Mouse (Mus musculus) ovary, postnatal 36 days (tissue): ENCODE data around the gene Rab31.

Experiments used
- DNase-seq: peaks from one replicate; pipeline ENCODE4 v3.0.0; 2022; ENCODE audit warnings: low spot score, mixed read lengths

The Rab31 gene

GRCm38 (mm10) chr17:65782551-65783141 is 10.1 kb upstream of the Rab31 start, which contains the start of gene Ppp4r1:
Gene Ppp4r1, plus strand, starts transcription at chr17:65782573.
- peak; percentile 86 for DNase-seq

- DNase-seq, result no peak
These were observed 8.4 kb upstream of the Rab31 start for GRCm38 (mm10) chr17:65780970-65781369.

DNA sequence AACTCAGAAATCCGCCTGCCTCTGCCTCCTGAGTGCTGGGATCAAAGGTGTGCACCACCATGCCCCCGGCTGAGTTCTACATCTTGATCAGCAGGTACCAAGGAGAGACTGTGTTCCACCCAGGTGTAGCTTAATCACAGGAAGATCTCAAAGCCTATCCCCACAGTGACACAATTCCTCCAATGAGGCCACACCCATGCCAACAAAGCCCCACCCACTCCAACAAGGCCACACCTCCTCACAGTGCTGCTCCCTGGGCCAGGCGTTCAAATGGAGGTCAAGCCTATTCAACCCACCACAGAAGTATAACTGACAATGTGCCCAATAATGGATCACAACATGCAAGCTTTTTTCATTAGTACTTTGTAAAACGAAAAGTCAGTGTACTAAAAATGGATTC is 4.9 kb upstream of the Rab31 start:
- DNase-seq, result no peak

- no peak for DNase-seq
These were observed 3.7 kb upstream of the Rab31 start for GRCm38 (mm10) chr17:65776228-65776627.

GRCm38 (mm10) chr17:65774439-65774838 is 1.9 kb upstream of the Rab31 start:
- no peak for DNase-seq

DNA sequence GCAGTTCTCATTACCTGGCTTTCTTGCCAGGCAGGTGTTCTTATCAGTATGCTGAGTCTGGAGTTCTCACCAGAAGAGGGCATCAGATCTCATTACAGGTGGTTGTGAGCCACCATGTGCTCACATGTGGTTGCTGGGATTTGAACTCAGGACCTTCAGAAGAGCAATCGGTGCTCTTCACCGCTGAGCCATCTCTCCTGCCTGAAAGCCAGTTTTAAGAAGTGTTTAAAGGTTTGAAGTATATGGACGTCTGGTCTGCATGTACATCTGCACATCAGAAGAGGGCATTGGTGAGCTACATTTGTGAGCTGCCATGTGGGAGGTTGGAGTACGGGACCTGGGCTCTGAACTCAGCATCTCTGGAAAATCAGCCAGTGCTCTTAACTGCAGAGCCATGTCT is 1.1 kb upstream of the Rab31 start:
- DNase-seq, result no peak

DNA sequence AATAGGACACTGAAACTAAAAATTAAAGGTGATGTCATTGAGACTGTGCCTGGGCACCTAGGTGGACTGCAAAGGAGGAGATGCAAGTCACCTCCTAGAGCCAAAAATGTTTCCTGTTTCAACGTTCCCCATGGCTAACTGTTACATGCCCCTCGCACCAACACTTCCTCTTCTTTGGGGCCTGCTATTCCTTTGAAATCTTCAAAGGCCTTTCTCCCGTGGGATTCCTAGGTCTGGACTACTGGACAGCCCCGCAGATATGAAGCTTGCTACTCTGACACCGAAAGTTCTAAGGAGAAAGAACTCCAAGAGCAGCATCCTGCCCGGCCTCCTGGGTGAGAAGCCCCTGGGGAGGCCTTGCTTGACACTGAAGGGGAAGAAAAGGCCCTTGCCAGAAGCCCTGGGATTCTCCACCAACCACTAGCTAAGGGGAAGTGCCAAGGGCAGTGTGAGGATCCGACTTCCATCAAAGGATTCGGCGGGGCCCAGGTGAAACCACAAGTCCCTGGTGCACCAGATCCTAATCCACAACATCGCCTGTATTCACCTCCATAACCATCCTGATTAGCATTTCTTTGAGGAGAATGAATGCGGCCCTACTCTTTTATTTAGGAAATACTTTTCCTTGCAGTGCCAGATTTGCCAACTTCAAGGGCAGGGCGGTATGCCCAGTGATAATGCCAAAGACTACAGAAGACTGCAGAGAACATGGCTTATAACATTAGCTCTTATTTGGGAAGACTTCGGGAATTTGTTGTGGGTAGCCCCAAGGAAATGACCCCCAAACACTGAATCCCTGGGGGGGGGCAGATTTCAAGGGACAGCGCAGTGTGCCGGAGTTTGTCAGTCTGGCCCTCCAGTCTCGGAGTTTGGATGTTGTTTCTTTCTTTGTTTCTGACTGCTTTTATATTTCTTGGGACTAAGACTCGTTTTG is 1.3 kb downstream of the Rab31 start:
- peak; percentile 31 for DNase-seq

GRCm38 (mm10) chr17:65768486-65768885 is 4.1 kb downstream of the Rab31 start:
- DNase-seq, result no peak

GRCm38 (mm10) chr17:65763221-65763620 is 9.3 kb downstream of the Rab31 start:
- no peak for DNase-seq

DNA sequence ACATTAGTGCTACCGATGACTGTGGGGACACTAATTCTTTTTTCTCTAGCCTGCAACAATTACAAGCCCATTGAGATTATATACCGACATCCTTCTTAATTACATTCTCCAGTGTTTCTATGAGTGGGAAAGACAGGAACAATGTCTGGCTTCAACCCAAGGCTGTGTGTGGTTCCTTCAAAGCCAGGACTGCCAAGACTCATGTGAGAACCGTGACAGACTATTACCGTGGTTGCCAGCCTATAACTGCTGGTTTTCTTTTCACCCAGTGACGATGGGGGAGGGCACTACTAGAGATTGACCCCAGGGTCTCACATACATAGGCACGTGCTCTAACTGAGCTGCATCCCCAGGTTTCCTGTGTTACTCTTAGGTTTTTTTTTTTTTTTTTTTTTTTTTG is 15.4 kb downstream of the Rab31 start:
- no peak for DNase-seq

- no peak for DNase-seq
These were observed 16.7 kb downstream of the Rab31 start for GRCm38 (mm10) chr17:65755857-65756256.

GRCm38 (mm10) chr17:65753130-65753529 is 19.4 kb downstream of the Rab31 start:
- DNase-seq, result no peak

DNA sequence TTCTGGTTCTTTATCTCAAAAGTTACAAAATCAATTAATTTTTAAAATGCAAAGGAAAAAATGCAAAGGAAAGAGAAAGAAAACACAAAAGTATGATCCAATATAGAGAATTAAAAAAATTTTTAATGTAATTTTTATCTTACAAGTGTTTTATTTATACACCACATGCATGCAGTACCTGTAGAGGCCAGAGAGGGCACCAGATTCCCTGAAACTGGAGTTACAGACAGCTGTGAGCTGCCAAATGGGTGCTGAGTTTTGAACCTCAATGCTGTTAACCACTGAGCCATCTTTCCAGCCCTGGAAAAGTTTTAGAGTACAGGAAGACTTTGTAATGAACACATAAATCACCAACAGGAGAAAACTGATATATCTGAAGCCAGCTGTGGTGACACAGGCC is 22.3 kb downstream of the Rab31 start:
- DNase-seq, result no peak

DNA sequence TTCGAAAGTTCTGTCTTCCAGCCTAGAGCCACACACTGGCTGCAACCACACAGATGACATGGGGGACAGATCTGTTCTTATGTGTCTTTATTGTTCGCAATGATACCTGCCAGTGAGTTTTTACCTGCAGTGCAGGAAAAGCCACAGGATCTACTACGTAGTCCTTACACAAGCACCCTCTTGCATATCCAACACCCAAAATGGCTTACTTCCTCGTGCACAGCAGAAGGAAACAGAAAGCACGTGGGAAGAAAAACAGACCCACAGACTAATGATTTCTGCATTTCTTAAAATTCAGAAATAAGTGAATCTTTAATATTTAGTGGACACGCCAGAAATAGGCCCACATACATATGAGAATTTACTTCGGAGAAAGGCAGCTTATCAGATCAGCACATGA is 22.7 kb downstream of the Rab31 start:
- no peak for DNase-seq

DNA sequence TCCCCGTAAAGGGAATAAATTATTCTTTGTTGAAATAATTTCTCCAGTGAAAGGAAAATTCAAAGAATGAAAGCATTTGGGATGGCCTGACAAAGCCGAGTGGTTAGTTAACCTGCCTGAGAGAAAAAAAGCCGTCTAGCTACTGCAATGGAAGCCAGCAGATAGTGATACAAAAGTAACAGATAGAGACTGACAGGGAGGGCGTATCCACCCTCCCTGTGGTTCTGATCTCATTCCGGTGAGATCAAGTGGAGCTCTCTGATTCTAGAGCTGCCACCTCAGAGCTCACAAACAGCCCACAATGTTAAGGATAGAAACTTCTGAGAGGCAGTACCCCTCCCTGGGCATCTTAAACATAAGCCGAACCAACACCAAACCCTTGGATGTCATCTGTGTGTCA is 23.6 kb downstream of the Rab31 start:
- DNase-seq, result no peak

GRCm38 (mm10) chr17:65746314-65746713 is 26.2 kb downstream of the Rab31 start:
- DNase-seq, result no peak

DNA sequence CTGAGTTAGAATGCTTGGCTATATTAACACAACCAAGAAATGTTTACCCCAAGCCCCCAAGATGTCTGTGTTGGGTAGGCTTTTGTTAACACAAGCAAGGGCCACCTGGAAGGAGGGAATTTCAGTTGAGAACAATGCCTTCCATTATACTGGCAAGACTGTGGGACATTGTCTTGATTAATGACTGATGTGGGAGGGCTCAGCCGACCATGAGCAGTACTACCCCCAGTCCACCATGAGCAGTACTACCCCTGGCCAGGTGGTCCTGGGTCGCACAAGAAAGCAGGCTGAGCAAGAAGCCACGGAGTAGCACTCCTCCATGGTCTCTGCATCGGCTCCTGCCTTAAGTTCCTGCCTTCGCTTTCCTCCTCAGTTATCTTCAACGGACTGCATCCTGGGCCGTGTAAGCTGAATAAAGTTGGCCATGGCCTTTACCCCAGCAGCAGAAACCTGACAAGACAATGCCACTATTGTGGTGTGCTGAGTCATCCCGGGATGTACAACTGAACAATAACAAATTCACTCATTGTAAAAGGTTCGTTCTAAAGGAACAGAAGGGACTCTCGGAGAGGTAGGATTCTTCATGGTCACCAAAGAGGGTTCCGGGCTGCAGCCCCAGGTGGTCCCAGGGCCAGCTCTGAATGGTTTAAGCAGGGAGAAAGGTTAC is 28.8 kb downstream of the Rab31 start:
- DNase-seq, result no peak

DNA sequence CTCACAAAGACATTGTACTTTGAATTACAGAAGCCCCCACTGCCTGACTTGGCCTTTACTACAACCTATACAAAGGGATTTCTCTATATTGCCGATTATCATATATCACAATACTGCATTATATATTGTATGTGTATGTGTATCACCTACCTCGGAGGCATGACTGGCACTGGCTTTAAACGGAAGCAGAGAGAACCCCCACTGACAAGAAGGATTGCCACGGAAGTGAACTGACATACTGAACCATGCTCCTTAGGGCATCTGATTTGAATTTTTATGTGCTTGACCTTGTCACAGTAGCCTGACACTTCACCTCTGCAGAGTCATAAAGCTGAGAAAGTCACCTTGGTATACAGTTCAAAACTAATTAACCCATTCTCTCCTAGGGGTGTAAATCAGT is 29.6 kb downstream of the Rab31 start:
- DNase-seq, result no peak

DNA sequence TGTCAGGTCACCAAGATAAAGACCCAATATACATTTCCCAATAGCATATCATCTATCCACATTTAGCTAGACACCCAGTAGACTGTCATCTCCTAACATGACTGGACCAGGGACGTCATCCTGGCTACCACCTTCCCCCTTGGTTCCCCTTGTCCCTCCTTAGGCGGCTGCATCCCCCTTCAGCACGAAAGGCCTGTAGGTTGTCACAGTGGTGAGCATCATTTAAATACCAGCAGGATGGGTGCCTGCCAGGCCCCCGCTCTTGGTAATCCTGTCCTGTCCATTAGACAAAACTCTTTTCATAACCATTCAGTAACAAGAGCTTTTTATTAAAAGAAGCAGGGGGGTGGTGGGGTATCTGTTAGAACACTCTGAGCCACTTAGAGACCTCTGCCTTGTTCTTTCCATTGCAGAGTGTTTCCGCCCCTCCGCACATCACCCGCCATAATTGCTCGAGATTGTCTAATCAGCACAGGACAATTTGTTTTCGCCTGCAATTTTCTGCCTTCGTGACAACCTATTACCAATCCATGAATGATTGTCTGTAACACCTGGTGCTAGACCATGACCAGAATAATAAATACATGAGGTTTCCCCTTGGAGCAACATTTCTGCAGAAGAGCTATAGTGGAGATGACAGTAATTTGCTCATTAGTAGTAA is 30.2 kb downstream of the Rab31 start:
- DNase-seq, result no peak

DNA sequence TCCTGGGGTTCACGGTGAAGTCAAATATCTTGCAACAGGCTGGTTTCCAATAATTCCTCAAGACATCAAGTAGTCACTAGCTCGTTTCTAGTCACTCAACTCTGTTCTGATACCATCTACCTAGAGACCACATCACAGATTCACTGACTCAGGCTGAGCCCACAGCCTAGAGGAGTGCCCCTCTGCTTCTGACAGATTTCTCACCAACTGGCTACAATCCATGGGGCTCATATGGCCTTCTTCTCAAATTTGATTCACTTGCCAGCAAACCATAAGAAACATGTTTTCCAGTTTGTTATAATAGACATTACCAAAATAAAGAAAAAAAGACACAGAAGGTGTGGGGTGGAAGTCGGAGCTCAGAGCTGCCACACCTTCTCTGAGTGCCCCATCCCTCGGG is 31.0 kb downstream of the Rab31 start:
- no peak for DNase-seq

GRCm38 (mm10) chr17:65739874-65740725 is 32.5 kb downstream of the Rab31 start:
- DNase-seq, result no peak
